Mouse (Mus musculus): ENCODE measurements around the gene Hist1h1d. TPM values are rescaled to one million over a fixed set of nuclear protein-coding genes. Genes with fewer than 3 reads are reported as not detected.
A peak's percentile ranks its signal among the peaks of the same experiment; 100 is the strongest.

Hist1h1d gene
- polyA plus RNA-seq, 1 experiment from 2014 or later, result 0.64 TPM

Small RNAs within 50 kb of the gene (microRNA-seq; reads per million reads assigned to microRNA genes)
- gene Gm44297 (not detected), gene Gm44359 (not detected), gene Gm44394 (not detected), gene n-TStga1 (0.85 reads per million, percentile 4 among the genes with 10 or more reads in this experiment)

Other genes with a start within 250 kb of the Hist1h1d start
- 39.5 and 49.8 TPM in 2 replicates for gene Zfp322a, start 184.1 kb upstream of the Hist1h1d start, polyA plus RNA-seq (2014; fragmentation: Nextera tagmentation; extraction: Ambion mirVana)
- 11.9 and 13.8 TPM in 2 replicates for gene Abt1, start 129.4 kb upstream of the Hist1h1d start, polyA plus RNA-seq (2014; fragmentation: Nextera tagmentation; extraction: Ambion mirVana)
- 0.05 and 0.11 TPM in 2 replicates for gene Btn1a1, start 87.4 kb upstream of the Hist1h1d start, polyA plus RNA-seq (2014; fragmentation: Nextera tagmentation; extraction: Ambion mirVana)
- gene Btn2a2, start 64.4 kb upstream of the Hist1h1d start, polyA plus RNA-seq (2014; fragmentation: Nextera tagmentation; extraction: Ambion mirVana), result 0.14 and 0.52 TPM in 2 replicates
- gene Hist1h4h, start 22.2 kb upstream of the Hist1h1d start, polyA plus RNA-seq (2014; fragmentation: Nextera tagmentation; extraction: Ambion mirVana), result 6.5 and 6.9 TPM in 2 replicates
- gene Hist1h2af, start 19.4 kb upstream of the Hist1h1d start, polyA plus RNA-seq (2014; fragmentation: Nextera tagmentation; extraction: Ambion mirVana), result 12.1 and 15.7 TPM in 2 replicates
- gene Hist1h3g, start 17.8 kb upstream of the Hist1h1d start, polyA plus RNA-seq (2014; fragmentation: Nextera tagmentation; extraction: Ambion mirVana), result 6.1 and 8.1 TPM in 2 replicates
- gene Hist1h2bh, start 9.9 kb upstream of the Hist1h1d start, polyA plus RNA-seq (2014; fragmentation: Nextera tagmentation; extraction: Ambion mirVana), result 0.47 and 1.1 TPM in 2 replicates
- gene Hist1h3f, start 9.2 kb upstream of the Hist1h1d start, polyA plus RNA-seq (2014; fragmentation: Nextera tagmentation; extraction: Ambion mirVana), result 1.1 and 1.2 TPM in 2 replicates
- 1.3 and 1.4 TPM in 2 replicates for gene Hist1h4f, start 1.6 kb upstream of the Hist1h1d start, polyA plus RNA-seq (2014; fragmentation: Nextera tagmentation; extraction: Ambion mirVana)
- gene Hist1h3e, start 9.1 kb downstream of the Hist1h1d start, polyA plus RNA-seq (2014; fragmentation: Nextera tagmentation; extraction: Ambion mirVana), result 9.3 and 9.7 TPM in 2 replicates
- gene Hist1h2ae, start 18.0 kb downstream of the Hist1h1d start, polyA plus RNA-seq (2014; fragmentation: Nextera tagmentation; extraction: Ambion mirVana), result 106 and 114 TPM in 2 replicates
- gene Hist1h2bg, start 18.1 kb downstream of the Hist1h1d start, polyA plus RNA-seq (2014; fragmentation: Nextera tagmentation; extraction: Ambion mirVana), result 6.1 and 7.6 TPM in 2 replicates
- 7.0 and 7.1 TPM in 2 replicates for gene Hist1h2bf, start 20.9 kb downstream of the Hist1h1d start, polyA plus RNA-seq (2014; fragmentation: Nextera tagmentation; extraction: Ambion mirVana)
- 2.2 and 4.2 TPM in 2 replicates for gene Hist1h2ad, start 21.1 kb downstream of the Hist1h1d start, polyA plus RNA-seq (2014; fragmentation: Nextera tagmentation; extraction: Ambion mirVana)
- 9.6 and 12.5 TPM in 2 replicates for gene Hist1h3d, start 22.5 kb downstream of the Hist1h1d start, polyA plus RNA-seq (2014; fragmentation: Nextera tagmentation; extraction: Ambion mirVana)
- gene Hist1h4d, start 28.3 kb downstream of the Hist1h1d start, polyA plus RNA-seq (2014; fragmentation: Nextera tagmentation; extraction: Ambion mirVana), result 111 and 114 TPM in 2 replicates
- gene Hist1h2be, start 67.9 kb downstream of the Hist1h1d start, polyA plus RNA-seq (2014; fragmentation: Nextera tagmentation; extraction: Ambion mirVana), result 1.5 and 1.9 TPM in 2 replicates
- gene Hist1h1e, start 69.3 kb downstream of the Hist1h1d start, polyA plus RNA-seq (2014; fragmentation: Nextera tagmentation; extraction: Ambion mirVana), result 16.6 and 19.2 TPM in 2 replicates
- gene Hist1h2ac, start 130.7 kb downstream of the Hist1h1d start, polyA plus RNA-seq (2014; fragmentation: Nextera tagmentation; extraction: Ambion mirVana), result 1.4 and 1.6 TPM in 2 replicates
- 46.3 and 57.5 TPM in 2 replicates for gene Hist1h2bc, start 130.9 kb downstream of the Hist1h1d start, polyA plus RNA-seq (2014; fragmentation: Nextera tagmentation; extraction: Ambion mirVana)
- gene Hist1h1t, start 142.6 kb downstream of the Hist1h1d start, polyA plus RNA-seq (2014; fragmentation: Nextera tagmentation; extraction: Ambion mirVana), result 0.27 TPM in 1 of 2 replicates, not detected in the other
- gene Hist1h4c, start 145.2 kb downstream of the Hist1h1d start, polyA plus RNA-seq (2014; fragmentation: Nextera tagmentation; extraction: Ambion mirVana), result 6.7 and 10.4 TPM in 2 replicates
- gene Hfe, start 157.6 kb downstream of the Hist1h1d start, polyA plus RNA-seq (2014; fragmentation: Nextera tagmentation; extraction: Ambion mirVana), result 7.2 and 7.8 TPM in 2 replicates
- gene Hist1h1c, start 185.5 kb downstream of the Hist1h1d start, polyA plus RNA-seq (2014; fragmentation: Nextera tagmentation; extraction: Ambion mirVana), result 24.4 and 30.8 TPM in 2 replicates
- gene Hist1h3c, start 192.3 kb downstream of the Hist1h1d start, polyA plus RNA-seq (2014; fragmentation: Nextera tagmentation; extraction: Ambion mirVana), result 6.9 and 7.9 TPM in 2 replicates
- gene Hist1h2bb, start 193.5 kb downstream of the Hist1h1d start, polyA plus RNA-seq (2014; fragmentation: Nextera tagmentation; extraction: Ambion mirVana), result 2.5 and 5.0 TPM in 2 replicates
- gene Hist1h2ab, start 197.9 kb downstream of the Hist1h1d start, polyA plus RNA-seq (2014; fragmentation: Nextera tagmentation; extraction: Ambion mirVana), result 49.6 and 49.8 TPM in 2 replicates
- 13.9 and 15.5 TPM in 2 replicates for gene Hist1h3b, start 199.0 kb downstream of the Hist1h1d start, polyA plus RNA-seq (2014; fragmentation: Nextera tagmentation; extraction: Ambion mirVana)
- gene Hist1h4b, start 203.8 kb downstream of the Hist1h1d start, polyA plus RNA-seq (2014; fragmentation: Nextera tagmentation; extraction: Ambion mirVana), result 3.9 and 6.4 TPM in 2 replicates
- 0.65 and 1.3 TPM in 2 replicates for gene Hist1h4a, start 208.0 kb downstream of the Hist1h1d start, polyA plus RNA-seq (2014; fragmentation: Nextera tagmentation; extraction: Ambion mirVana)
- 8.4 and 10.0 TPM in 2 replicates for gene Hist1h3a, start 209.1 kb downstream of the Hist1h1d start, polyA plus RNA-seq (2014; fragmentation: Nextera tagmentation; extraction: Ambion mirVana)
- gene Hist1h1a, start 210.4 kb downstream of the Hist1h1d start, polyA plus RNA-seq (2014; fragmentation: Nextera tagmentation; extraction: Ambion mirVana), result 3.1 and 4.2 TPM in 2 replicates
- 0.12 TPM in 1 of 2 replicates, not detected in the other for gene Trim38, start 216.7 kb downstream of the Hist1h1d start, polyA plus RNA-seq (2014; fragmentation: Nextera tagmentation; extraction: Ambion mirVana)

Measured in intestine, embryonic 14.5 days (tissue).